Mouse (Mus musculus) forebrain, embryonic 13.5 days (tissue): ENCODE measurements around the gene Hist2h2aa2. TPM values are rescaled to one million over a fixed set of nuclear protein-coding genes. Genes with fewer than 3 reads are reported as not detected.
"Not testable (repeated sequence)": the region's sequence is repeated elsewhere in the genome, so short reads cannot be mapped to it uniquely, and the experiment has no call there.

Experiments
- ATAC-seq: fragments of 200-750 bp; cut with Nextera tagmentation; 2 replicates; pipeline ENCODE4 v1.8.0; 2017
- H3K27ac ChIP-seq: fragments of 300-500 bp; sonication (generic); 2 replicates; pipeline ENCODE4 v1.5.1; 2015; ENCODE audit warnings: inconsistent platforms, mild to moderate bottlenecking, moderate library complexity
- H3K27me3 ChIP-seq: fragments of 300-500 bp; sonication (generic); 2 replicates; pipeline ENCODE4 v1.6.1; 2015; ENCODE audit warnings: mild to moderate bottlenecking, inconsistent platforms
- H3K36me3 ChIP-seq: fragments of 300-500 bp; sonication (generic); 2 replicates; pipeline ENCODE4 v1.6.1; 2015; ENCODE audit warnings: mild to moderate bottlenecking, inconsistent platforms; ENCODE audit not compliant: poor library complexity, severe bottlenecking
- H3K4me1 ChIP-seq: fragments of 300-500 bp; sonication (generic); 2 replicates; pipeline ENCODE4 v1.6.1; 2015; ENCODE audit warnings: inconsistent platforms
- H3K4me2 ChIP-seq: fragments of 300-500 bp; sonication (generic); 2 replicates; pipeline ENCODE4 v1.6.1; 2015; ENCODE audit warnings: inconsistent platforms, mild to moderate bottlenecking, moderate library complexity
- H3K4me3 ChIP-seq: fragments of 300-500 bp; sonication (generic); 2 replicates; pipeline ENCODE4 v1.5.1; 2015; ENCODE audit warnings: mild to moderate bottlenecking, inconsistent platforms
- H3K9ac ChIP-seq: fragments of 300-500 bp; sonication (generic); 2 replicates; pipeline ENCODE4 v1.6.1; 2015; ENCODE audit warnings: mild to moderate bottlenecking, inconsistent platforms
- H3K9me3 ChIP-seq: fragments of 300-500 bp; sonication (generic); replicated peaks from 2 replicates; pipeline ENCODE4 v1.6.1; 2016; ENCODE audit warnings: inconsistent platforms
- WGBS: fragments of 180-500 bp; shearing (Covaris S2); methylation state at CpG from one replicate; pipeline ENCODE4 v1.1.7; 2015; 5-methylcytosine and 5-hydroxymethylcytosine counted together
- polyA plus RNA-seq: library from polyadenylated mRNA; unstranded; fragments of >200 nt; fragmentation: Nextera tagmentation; extraction: Ambion mirVana; gene quantifications from 2 replicates; pipeline ENCODE4 v1.2.1, GENCODE M21; 2015

Hist2h2aa2 gene
- polyA plus RNA-seq, 1 experiment from 2014 or later, result 91.2 TPM

- Histone ChIP-seq H3K4me3 (no peak overlapping the region), H3K9ac (no peak overlapping the region), H3K9me3 (no peaks in the 10 kb centered on the region), H3K36me3 (no peaks in the 10 kb centered on the region), H3K27ac (no peak overlapping the region), H3K27me3 (no peaks in the 10 kb centered on the region), H3K4me2 (no peak overlapping the region), H3K4me1 (no peaks in the 10 kb centered on the region)
- no peak for ATAC-seq
- 86% methylated on average over 5 of the region's 5 CpGs for WGBS
These were observed 16.0 kb upstream of the Hist2h2aa2 start for GRCm38 (mm10) chr3:96255926-96256593.

GRCm38 (mm10) chr3:96254683-96255355 lies 14.7 kb upstream of the Hist2h2aa2 start:
- no peak overlapping the region for H3K9ac ChIP-seq
- no peak overlapping the region for H3K27ac ChIP-seq
- ATAC-seq, result no peak
- no peak overlapping the region for H3K4me2 ChIP-seq
- no peaks in the 10 kb centered on the region for H3K36me3 ChIP-seq
- H3K27me3 ChIP-seq, result no peaks in the 10 kb centered on the region
- H3K4me1 ChIP-seq, result no peaks in the 10 kb centered on the region
- no peak overlapping the region for H3K4me3 ChIP-seq
- no peaks in the 10 kb centered on the region for H3K9me3 ChIP-seq
- WGBS, result 69% methylated on average over 10 of the region's 10 CpGs

- 93% methylated on average over 3 of the region's 3 CpGs for WGBS
- no peak for ATAC-seq
- H3K9me3 ChIP-seq, result no peaks in the 10 kb centered on the region
These were observed 11.7 kb upstream of the Hist2h2aa2 start for GRCm38 (mm10) chr3:96251787-96252186.

GRCm38 (mm10) chr3:96250890-96251289 lies 10.8 kb upstream of the Hist2h2aa2 start:
- WGBS, result 74% methylated on average over 3 of the region's 3 CpGs
- no peak for ATAC-seq
- Histone ChIP-seq H3K4me2 (no peak overlapping the region), H3K9ac (no peak overlapping the region), H3K27me3 (no peaks in the 10 kb centered on the region), H3K4me1 (peaks cover 25% of the 10 kb centered on the region), H3K27ac (no peak overlapping the region), H3K4me3 (no peak overlapping the region), H3K9me3 (no peaks in the 10 kb centered on the region), H3K36me3 (no peaks in the 10 kb centered on the region)

More at GRCm38 (mm10) chr3:96251787-96252186, 11.7 kb upstream of the Hist2h2aa2 start:
- Histone ChIP-seq H3K4me3 (no peak overlapping the region), H3K27me3 (no peaks in the 10 kb centered on the region), H3K27ac (no peak overlapping the region), H3K4me2 (no peak overlapping the region), H3K9ac (no peak overlapping the region), H3K4me1 (peaks cover 25% of the 10 kb centered on the region), H3K36me3 (no peaks in the 10 kb centered on the region)

GRCm38 (mm10) chr3:96249034-96249345 lies 8.9 kb upstream of the Hist2h2aa2 start:
- 49% methylated on average over 4 of the region's 4 CpGs for WGBS
- H3K27me3 ChIP-seq, result no peaks in the 10 kb centered on the region
- peaks cover 34% of the 10 kb centered on the region for H3K4me1 ChIP-seq
- no peak overlapping the region for H3K27ac ChIP-seq
- no peaks in the 10 kb centered on the region for H3K9me3 ChIP-seq
- peak overlapping the region; percentile 45; the same call in 1 of the 2 replicates for H3K4me3 ChIP-seq
- ATAC-seq, result no peak
- H3K4me2 ChIP-seq, result peak overlapping the region; percentile 62
- 0 out of 2 replicates have a peak overlapping the region, but pooled peaks have one; percentile 73 for H3K9ac ChIP-seq
- no peaks in the 10 kb centered on the region for H3K36me3 ChIP-seq

- Histone ChIP-seq H3K27ac (no peak overlapping the region), H3K9ac (peak overlapping the region; percentile 73), H3K4me2 (peak overlapping the region; percentile 62), H3K4me1 (peaks cover 39% of the 10 kb centered on the region), H3K9me3 (no peaks in the 10 kb centered on the region), H3K4me3 (peak overlapping the region; percentile 45), H3K27me3 (no peaks in the 10 kb centered on the region), H3K36me3 (no peaks in the 10 kb centered on the region)
- ATAC-seq, result no peak
- whole genome bisulfite sequencing, result 54% methylated on average over 6 of the region's 6 CpGs
These were observed 8.3 kb upstream of the Hist2h2aa2 start for GRCm38 (mm10) chr3:96248141-96249033.

GRCm38 (mm10) chr3:96247356-96248140 lies 7.5 kb upstream of the Hist2h2aa2 start:
- ATAC-seq, result no peak
- Histone ChIP-seq H3K27ac (peak overlapping the region; percentile 71), H3K4me3 (peak overlapping the region; percentile 45), H3K4me2 (peak overlapping the region; percentile 62), H3K9me3 (no peaks in the 10 kb centered on the region), H3K27me3 (no peaks in the 10 kb centered on the region), H3K4me1 (peaks cover 39% of the 10 kb centered on the region), H3K9ac (peak overlapping the region; percentile 73), H3K36me3 (no peaks in the 10 kb centered on the region)
- 2% methylated on average over 11 of the region's 11 CpGs for WGBS

GRCm38 (mm10) chr3:96246427-96246856 lies 6.4 kb upstream of the Hist2h2aa2 start, which contains the start of gene Hist2h3c1:
Hist2h3c1 (plus strand) TSS chr3:96246685.
- ATAC-seq, result peak; percentile 90
- Histone ChIP-seq H3K27ac (peak within 1 kb of the TSS; percentile 80), H3K4me3 (peak within 1 kb of the TSS; percentile 45), H3K9ac (peak within 1 kb of the TSS; percentile 73), H3K4me2 (peak within 1 kb of the TSS; percentile 62), H3K4me1 (peaks cover 39% of the 10 kb centered on the region)
- H3K36me3 ChIP-seq, H3K27me3 ChIP-seq, H3K9me3 ChIP-seq: not testable (repeated sequence)
- WGBS, result 0% methylated on average over 1 of the region's 47 CpGs

GRCm38 (mm10) chr3:96246018-96246417 lies 5.9 kb upstream of the Hist2h2aa2 start:
- H3K27ac ChIP-seq, result peak overlapping the region; percentile 80
- not testable (repeated sequence) for ATAC-seq, H3K36me3 ChIP-seq, H3K9me3 ChIP-seq, H3K27me3 ChIP-seq
- H3K4me1 ChIP-seq, result peaks cover 42% of the 10 kb centered on the region
- H3K4me3 ChIP-seq, result peak overlapping the region; percentile 38
- H3K9ac ChIP-seq, result peak overlapping the region; percentile 60; the same call in 1 of the 2 replicates
- WGBS, result 0% methylated on average over 10 of the region's 21 CpGs
- H3K4me2 ChIP-seq, result peak overlapping the region; percentile 51

GRCm38 (mm10) chr3:96245003-96245886 lies 5.2 kb upstream of the Hist2h2aa2 start, which contains the start of gene Hist2h2aa1:
Hist2h2aa1 (plus strand) TSS chr3:96245497.
- WGBS, result under 1% methylated on average over 27 of the region's 88 CpGs
- not testable (repeated sequence) for H3K36me3 ChIP-seq, H3K9me3 ChIP-seq, H3K27me3 ChIP-seq
- peak within 1 kb of the TSS; percentile 48 for H3K4me3 ChIP-seq
- H3K4me1 ChIP-seq, result peaks cover 46% of the 10 kb centered on the region
- peak within 1 kb of the TSS; percentile 79 for H3K9ac ChIP-seq
- H3K4me2 ChIP-seq, result peak within 1 kb of the TSS; percentile 70
- ATAC-seq, result peak; percentile 91
- peak within 1 kb of the TSS; percentile 96 for H3K27ac ChIP-seq
